ENCODE assay signal across 9 mouse cellular contexts in the genomic region with DNA sequence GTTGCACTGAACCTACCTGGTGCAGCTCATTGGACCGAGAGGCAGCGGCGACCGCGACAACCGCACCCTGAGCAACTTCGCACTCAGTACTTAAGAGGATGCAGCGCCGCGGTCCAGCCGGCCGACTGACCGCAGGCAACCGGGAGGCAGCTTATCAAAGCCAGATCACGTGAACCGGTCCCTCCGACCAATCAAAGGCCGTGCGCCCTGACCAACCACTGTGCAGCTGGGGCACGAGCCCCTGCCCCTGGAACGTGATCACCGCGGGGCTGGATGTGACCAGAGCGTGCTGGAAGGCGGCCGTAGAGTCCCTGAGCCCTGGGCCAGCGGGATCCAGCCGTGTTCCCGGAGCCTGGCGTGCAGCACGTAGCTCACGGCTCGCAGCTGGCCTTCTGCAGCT. TPM values are rescaled to one million over a fixed set of nuclear protein-coding genes. Genes with fewer than 3 reads are reported as not detected.
DNase-seq lines count a peak whose midpoint lies in the region; ATAC-seq and TF ChIP-seq lines count a peak whose summit lies in the region.
"Had no signal": no experiment of that assay in that cellular context is flagged by ENCODE, and none has a peak within 500 bp of the region (broad histone marks: within the 10 kb centered on the region; RNA-seq: fewer than 3 reads in every experiment).

A gene (minus strand): TSS at position 117 of the 400 bp plus-strand sequence.

- peak within 1 kb of the TSS; percentile 62 for H3K9ac ChIP-seq in forebrain, embryonic 12.5 days
- H3K9ac ChIP-seq in heart, embryonic 16.5 days (ENCODE audit: low read length) = peak within 1 kb of the TSS; percentile 92
- peak within 1 kb of the TSS; percentile 52 for H3K9ac ChIP-seq in liver, embryonic 12.5 days
- H3K9ac ChIP-seq in neural tube, embryonic 11.5 days (ENCODE audit: low read length) = peak within 1 kb of the TSS; percentile 66

- under 1% methylated on average over 33 of the region's 33 CpGs for WGBS in forebrain, embryonic 12.5 days
- under 1% methylated on average over 33 of the region's 33 CpGs for WGBS in heart, embryonic 16.5 days
- WGBS in liver, embryonic 12.5 days (ENCODE audit: insufficient replicate concordance) = under 1% methylated on average over 33 of the region's 33 CpGs
- 0% methylated on average over 33 of the region's 33 CpGs for WGBS in neural tube, embryonic 11.5 days

- peak; percentile 99 for ATAC-seq in forebrain, embryonic 12.5 days (ENCODE audit: low FRiP score)
- peak; percentile 99 for ATAC-seq in heart, embryonic 16.5 days (replicated peaks; ENCODE audit: extremely low read depth, insufficient read depth, low FRiP score)
- peak; percentile 85 for ATAC-seq in liver, embryonic 12.5 days
- ATAC-seq in neural tube, embryonic 11.5 days (ENCODE audit: insufficient read depth, low FRiP score, low TSS enrichment) = peak; percentile 99

- no peaks in the 10 kb centered on the region for H3K9me3 ChIP-seq in forebrain, embryonic 12.5 days
- peaks cover 3% of the 10 kb centered on the region; the same call in 1 of the 2 replicates for H3K9me3 ChIP-seq in heart, embryonic 16.5 days (replicated peaks; ENCODE audit: control insufficient read depth, low read length)
- no peaks in the 10 kb centered on the region for H3K9me3 ChIP-seq in liver, embryonic 12.5 days (replicated peaks)
- no peaks in the 10 kb centered on the region for H3K9me3 ChIP-seq in neural tube, embryonic 11.5 days (ENCODE audit: control insufficient read depth, low read length)
- H3K9me3 ChIP-seq: G1E had no signal

- peak within 1 kb of the TSS; percentile 27; the same call in 1 of the 2 replicates for H3K27ac ChIP-seq in forebrain, embryonic 12.5 days
- peak within 1 kb of the TSS; percentile 96 for H3K27ac ChIP-seq in heart, embryonic 16.5 days (ENCODE audit: low read length)
- peak within 1 kb of the TSS; percentile 56; the same call in 1 of the 2 replicates for H3K27ac ChIP-seq in liver, embryonic 12.5 days
- peak within 1 kb of the TSS; percentile 40 for H3K27ac ChIP-seq in neural tube, embryonic 11.5 days (ENCODE audit: low read depth, low read length)
- H3K27ac ChIP-seq in testis, adult 2 months (ENCODE audit: control insufficient read depth, insufficient read depth, low read depth, low read length) = peak within 1 kb of the TSS; percentile 60

- peak; percentile 98 for TF ChIP-seq POLR2A in testis, adult 2 months (IDR thresholded peaks at IDR 0.05; ENCODE audit: control insufficient read depth, low read depth, low read length)

- no peak for TF ChIP-seq CTCF in testis, adult 2 months (IDR thresholded peaks at IDR 0.05; ENCODE audit: control insufficient read depth, insufficient read depth, insufficient replicate concordance, low read depth, low read length)

- peaks cover 5% of the 10 kb centered on the region; the same call in 1 of the 2 replicates for H3K27me3 ChIP-seq in forebrain, embryonic 12.5 days
- no peaks in the 10 kb centered on the region for H3K27me3 ChIP-seq in heart, embryonic 16.5 days (ENCODE audit: control insufficient read depth, insufficient read depth, low read length)
- H3K27me3 ChIP-seq in liver, embryonic 12.5 days (replicated peaks) = peaks cover 34% of the 10 kb centered on the region
- no peaks in the 10 kb centered on the region for H3K27me3 ChIP-seq in neural tube, embryonic 11.5 days (ENCODE audit: control insufficient read depth, insufficient read depth, low read length)
- no peaks in the 10 kb centered on the region for H3K27me3 ChIP-seq in testis, adult 2 months (ENCODE audit: control insufficient read depth, insufficient read depth, low read length)

- H3K4me3 ChIP-seq in forebrain, embryonic 12.5 days (replicated peaks) = peak within 1 kb of the TSS; percentile 49
- peak within 1 kb of the TSS; percentile 84 for H3K4me3 ChIP-seq in heart, embryonic 16.5 days (ENCODE audit: low read length)
- peak within 1 kb of the TSS; percentile 44 for H3K4me3 ChIP-seq in liver, embryonic 12.5 days
- peak within 1 kb of the TSS; percentile 38 for H3K4me3 ChIP-seq in neural tube, embryonic 11.5 days (ENCODE audit: low read depth, low read length)
- peak within 1 kb of the TSS; percentile 69 for H3K4me3 ChIP-seq in testis, adult 2 months (ENCODE audit: control insufficient read depth, low read depth, low read length)

- H3K36me3 ChIP-seq in forebrain, embryonic 12.5 days (replicated peaks) = no peaks in the 10 kb centered on the region
- peaks cover 23% of the 10 kb centered on the region for H3K36me3 ChIP-seq in heart, embryonic 16.5 days (ENCODE audit: control insufficient read depth, insufficient read depth)
- no peaks in the 10 kb centered on the region for H3K36me3 ChIP-seq in liver, embryonic 12.5 days
- no peaks in the 10 kb centered on the region for H3K36me3 ChIP-seq in neural tube, embryonic 11.5 days (ENCODE audit: control insufficient read depth, insufficient read depth, low read length)
- H3K36me3 ChIP-seq in testis, adult 2 months (ENCODE audit: control insufficient read depth, insufficient read depth, low read length) = no peaks in the 10 kb centered on the region
- H3K36me3 ChIP-seq: G1E had no signal

- DNase-seq in A20 (ENCODE audit: low read depth, low spot score) = peak; percentile 78
- peak; percentile 67 for DNase-seq in brain, embryonic 18.5 days (ENCODE audit: low read depth, low spot score)
- peak; percentile 91 to 96 for DNase-seq in kidney, postnatal 25 days
- peak; percentile 94 for DNase-seq in neural tube, embryonic 11.5 days (ENCODE audit: low spot score)

- H3K4me1 ChIP-seq in forebrain, embryonic 12.5 days = peaks cover 7% of the 10 kb centered on the region
- H3K4me1 ChIP-seq in heart, embryonic 16.5 days (ENCODE audit: control insufficient read depth, insufficient read depth, low read length) = peaks cover 21% of the 10 kb centered on the region
- no peaks in the 10 kb centered on the region for H3K4me1 ChIP-seq in liver, embryonic 12.5 days
- H3K4me1 ChIP-seq in neural tube, embryonic 11.5 days (ENCODE audit: control insufficient read depth, insufficient read depth, low read length) = no peaks in the 10 kb centered on the region
- peaks cover 2% of the 10 kb centered on the region; the same call in 1 of the 2 replicates for H3K4me1 ChIP-seq in testis, adult 2 months (ENCODE audit: control insufficient read depth, insufficient read depth, low read length)

- peak within 1 kb of the TSS; percentile 67 for H3K4me2 ChIP-seq in forebrain, embryonic 12.5 days
- H3K4me2 ChIP-seq in heart, embryonic 16.5 days (ENCODE audit: low read depth, low read length) = peak within 1 kb of the TSS; percentile 69
- H3K4me2 ChIP-seq in liver, embryonic 12.5 days = peak within 1 kb of the TSS; percentile 64
- H3K4me2 ChIP-seq in neural tube, embryonic 11.5 days (ENCODE audit: low read depth) = peak within 1 kb of the TSS; percentile 46

RNA-seq across cellular contexts. Expression of the gene that starts here (rescaled TPM):
- polyA plus RNA-seq in forebrain, embryonic 12.5 days (2016; fragmentation: Nextera tagmentation; extraction: Ambion mirVana) = 2.4 and 2.5 TPM in 2 replicates
- 105 and 117 TPM in 2 replicates for polyA plus RNA-seq in heart, embryonic 16.5 days (2015; fragmentation: Nextera tagmentation; extraction: Ambion mirVana)
- 0.89 and 1.0 TPM in 2 replicates for polyA plus RNA-seq in liver, embryonic 12.5 days (2016; fragmentation: Nextera tagmentation; extraction: Ambion mirVana)
- 2.5 and 3.7 TPM in 2 replicates for polyA plus RNA-seq in neural tube, embryonic 11.5 days (2014; fragmentation: Nextera tagmentation; extraction: Ambion mirVana)
- polyA plus RNA-seq in testis, adult 2 months (2012; rRNA removed) = 1.5 and 1.8 TPM in 2 replicates
- polyA plus RNA-seq: G1E had no signal

Comparison
In these comparisons a context has a peak if more than half of its experiments do, and no peak if none do; other contexts are left out.
1. Peak in every context shown above with its lines: DNase-seq, ATAC-seq, H3K4me3 ChIP-seq and H3K27ac ChIP-seq.
2. RNA of the gene that starts here (polyA plus RNA-seq): 105 to 117 TPM in heart, embryonic 16.5 days; 2.5 to 3.7 TPM in neural tube, embryonic 11.5 days, 2.4 to 2.5 TPM in forebrain, embryonic 12.5 days, 1.5 to 1.8 TPM in testis, adult 2 months and 0.89 to 1.0 TPM in liver, embryonic 12.5 days; every median in the first group is over 10 times any median in the second.
3. H3K27ac ChIP-seq: peak in every context shown above with its lines; median percentile 96 in heart, embryonic 16.5 days; 60 in testis, adult 2 months; 56 in liver, embryonic 12.5 days; 40 in neural tube, embryonic 11.5 days; 27 in forebrain, embryonic 12.5 days.